Comparison of ENCODE assay signal across 8 mouse cellular contexts in genomic region chr16:85148615-85149508, GRCm38 (mm10). TPM values are rescaled to one million over a fixed set of nuclear protein-coding genes. Genes with fewer than 3 reads are reported as not detected.
DNase-seq lines count a peak whose midpoint lies in the region; ATAC-seq and TF ChIP-seq lines count a peak whose summit lies in the region.

No protein-coding gene starts in this region.

- WGBS in intestine, embryonic 16.5 days, result 49% methylated on average over 9 of the region's 9 CpGs

- TF ChIP-seq CTCF in gastrocnemius, adult 2 months (IDR thresholded peaks at IDR 0.05), result no peak

- no peaks in the 10 kb centered on the region for H3K36me3 ChIP-seq in intestine, embryonic 16.5 days (ENCODE audit: control insufficient read depth, insufficient read depth, low read length)

- peak; percentile 29 for ATAC-seq in intestine, embryonic 16.5 days

- H3K4me1 ChIP-seq in intestine, embryonic 16.5 days (ENCODE audit: control insufficient read depth, insufficient read depth, low read length), result peaks cover 13% of the 10 kb centered on the region

- H3K9ac ChIP-seq in intestine, embryonic 16.5 days (ENCODE audit: low read depth, low read length), result 0 out of 2 replicates have a peak overlapping the region, but pooled peaks have one; percentile 7

- H3K27ac ChIP-seq in gastrocnemius, adult 2 months, result peak overlapping the region; percentile 80
- H3K27ac ChIP-seq in intestine, embryonic 16.5 days (ENCODE audit: low read length), result peak overlapping the region; percentile 74

- H3K4me3 ChIP-seq in gastrocnemius, adult 2 months, result peak overlapping the region; percentile 22; the same call in 1 of the 2 replicates
- no peak overlapping the region for H3K4me3 ChIP-seq in intestine, embryonic 16.5 days (ENCODE audit: low read length)

- 0 out of 2 replicates have a peak overlapping the region, but pooled peaks have one; percentile 18 for H3K4me2 ChIP-seq in intestine, embryonic 16.5 days (ENCODE audit: low read depth, low read length)

- intact Hi-C loops in gastrocnemius, adult 2 months (cut with DNase I), result no loop called here

- H3K27me3 ChIP-seq in intestine, embryonic 16.5 days (replicated peaks; ENCODE audit: control insufficient read depth, insufficient read depth, low read length), result no peaks in the 10 kb centered on the region

- DNase-seq in testis, postnatal 10 days (ENCODE audit: low spot score), result peak; percentile 44
- no peak for DNase-seq in testis, postnatal 14 days (ENCODE audit: low spot score)
- peak; percentile 74 for DNase-seq in gastrocnemius, adult 2 months
- DNase-seq in lung, postnatal 14 days, result peak; percentile 66
- DNase-seq in natural killer cell, adult 2 months (ENCODE audit: low spot score in 2 of 2), result no peak
- DNase-seq in spleen, adult 12 weeks (ENCODE audit: low spot score), result no peak
- DNase-seq in cerebellum, postnatal 4 days (ENCODE audit: low spot score in 2 of 2), result no peak

- H3K9me3 ChIP-seq in intestine, embryonic 16.5 days (ENCODE audit: control insufficient read depth, low read length), result no peaks in the 10 kb centered on the region

RNA-seq across cellular contexts. Expression of gene App, which starts 24.7 kb away (rescaled TPM):
- 100 to 1,000 TPM in 1 of 2 experiments, 10 to 100 TPM in 1; 66.5 to 103 TPM for total RNA-seq in gastrocnemius, adult 2 months (2021)
- polyA plus RNA-seq in intestine, embryonic 16.5 days (2015; fragmentation: Nextera tagmentation; extraction: Ambion mirVana), result 121 and 125 TPM in 2 replicates

Comparison
In these comparisons a context has a peak if more than half of its experiments do, and no peak if none do; other contexts are left out.
1. DNase-seq: peak in testis, postnatal 10 days (single experiment), gastrocnemius, adult 2 months (single experiment) and lung, postnatal 14 days (single experiment); none in testis, postnatal 14 days (single experiment), natural killer cell, adult 2 months (0 of 2), spleen, adult 12 weeks (single experiment) and cerebellum, postnatal 4 days (0 of 2).